Mouse (Mus musculus) right cerebral cortex, postnatal 14 days (tissue): ENCODE data around the gene Mvp.
A peak's percentile ranks its signal among the peaks of the same experiment; 100 is the strongest.

Source experiments
- DNase-seq: peaks from one replicate; pipeline ENCODE4 v3.0.0; 2022

Gene Mvp

DNA sequence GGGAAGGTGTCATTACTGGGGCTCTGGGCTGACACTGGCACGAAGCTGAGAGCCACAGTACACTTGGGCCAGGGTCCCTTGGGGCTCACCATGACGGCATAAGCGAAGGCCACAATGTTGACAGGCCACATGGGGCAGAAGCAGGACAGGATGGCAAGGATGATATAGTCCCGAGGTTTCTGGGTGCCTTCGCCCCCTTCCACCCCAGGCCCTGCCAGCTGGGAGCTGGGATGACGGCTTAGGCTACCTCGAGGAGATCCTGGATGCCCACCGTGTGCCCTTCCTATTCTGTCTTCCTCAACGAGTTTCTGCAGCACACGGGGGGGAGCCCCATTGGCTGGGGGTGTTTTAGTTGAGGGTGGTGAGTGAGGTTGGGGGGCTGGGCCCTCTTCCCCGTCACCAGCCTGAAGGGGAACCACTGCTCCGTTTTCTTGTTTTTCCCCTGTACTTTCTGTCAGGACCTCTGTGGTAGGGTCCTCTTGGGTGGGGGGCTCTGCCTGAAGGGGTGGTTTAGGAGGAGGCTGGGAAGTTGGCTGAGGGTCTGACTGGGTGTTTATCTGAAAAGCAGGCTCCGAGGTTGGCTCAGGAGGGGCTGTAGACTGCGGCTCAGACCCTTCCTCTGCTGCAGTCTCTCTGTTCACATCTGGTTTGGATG lies 5.0 kb upstream of the Mvp start:
- no peak for DNase-seq

- DNase-seq, result no peak
Observed at GRCm38 (mm10) chr7:127018416-127019305, 4.2 kb upstream of the Mvp start.

DNA sequence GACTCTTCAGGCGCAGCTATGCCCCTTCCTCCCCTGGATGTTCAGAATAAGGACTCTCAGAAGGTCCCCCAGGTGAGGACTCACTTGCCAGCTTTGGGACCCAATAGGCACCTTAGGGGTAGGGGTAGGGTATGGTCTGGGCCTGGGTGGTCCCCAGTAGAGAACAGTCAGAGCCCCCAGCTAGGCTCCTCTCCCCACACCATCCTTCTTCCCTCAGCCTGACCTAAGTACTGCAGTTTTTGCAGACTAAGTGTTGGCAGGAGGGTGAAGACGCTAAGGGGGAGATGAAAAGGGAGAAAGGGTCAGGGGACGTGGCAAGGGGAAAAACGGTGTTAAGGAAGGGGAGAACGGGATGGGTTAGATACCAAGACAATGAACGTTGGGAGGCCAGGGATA lies 3.5 kb upstream of the Mvp start:
- DNase-seq, result no peak

GRCm38 (mm10) chr7:127016971-127017949 lies 2.8 kb upstream of the Mvp start, which contains the start of gene Pagr1a:
TSS of gene Pagr1a (minus strand) at chr7:127017352.
- DNase-seq, result peak; percentile 98

DNA sequence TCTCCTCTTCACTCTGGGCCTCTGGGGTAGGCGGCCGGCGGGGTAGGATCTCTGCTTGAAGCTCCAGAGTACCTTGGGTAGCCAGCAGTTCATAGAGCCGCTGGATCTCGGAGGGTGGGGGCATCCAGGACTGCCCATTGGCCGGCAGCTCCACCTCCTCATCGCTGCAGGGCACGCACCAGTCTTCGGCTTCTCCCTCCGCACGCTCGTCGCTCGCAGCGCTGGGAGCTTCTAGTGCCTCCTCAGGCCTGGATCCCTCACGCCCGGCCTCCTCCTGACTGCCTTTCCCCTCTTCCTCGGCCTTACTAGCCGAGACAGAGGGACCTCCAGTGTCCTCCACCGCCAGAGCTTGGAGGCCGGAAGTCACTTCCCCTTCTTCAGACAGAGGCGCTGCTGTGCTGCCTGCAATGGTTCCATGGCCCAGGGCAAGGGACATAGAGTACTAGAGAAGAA lies 2.1 kb upstream of the Mvp start:
- peak; percentile 54 for DNase-seq

DNA sequence TGATC lies 1.9 kb upstream of the Mvp start, which contains the start of gene Pagr1b:
Pagr1b (minus strand) TSS at position 4 of the 5 bp plus-strand sequence.
- DNase-seq, result no peak

DNA sequence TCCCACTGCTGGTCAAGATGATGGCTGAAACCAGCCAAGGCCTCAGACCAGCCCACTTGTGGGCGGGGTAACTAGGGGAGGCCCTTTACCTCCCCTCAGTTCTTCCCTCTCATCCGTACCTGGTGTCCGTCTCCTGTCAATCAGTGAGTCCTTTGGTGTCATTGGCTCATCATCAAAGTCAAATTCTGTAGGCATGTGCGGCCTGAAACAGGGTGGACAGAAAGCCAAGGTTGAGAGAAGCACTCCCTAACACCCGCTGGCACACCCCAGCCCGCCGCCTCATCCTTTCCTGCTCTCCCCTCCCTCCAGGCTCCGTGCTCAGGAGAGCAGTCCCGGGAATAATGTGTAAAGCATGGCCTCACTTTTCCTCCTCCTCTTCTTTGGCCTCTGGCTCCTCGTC lies 1.7 kb upstream of the Mvp start:
- DNase-seq, result no peak

DNA sequence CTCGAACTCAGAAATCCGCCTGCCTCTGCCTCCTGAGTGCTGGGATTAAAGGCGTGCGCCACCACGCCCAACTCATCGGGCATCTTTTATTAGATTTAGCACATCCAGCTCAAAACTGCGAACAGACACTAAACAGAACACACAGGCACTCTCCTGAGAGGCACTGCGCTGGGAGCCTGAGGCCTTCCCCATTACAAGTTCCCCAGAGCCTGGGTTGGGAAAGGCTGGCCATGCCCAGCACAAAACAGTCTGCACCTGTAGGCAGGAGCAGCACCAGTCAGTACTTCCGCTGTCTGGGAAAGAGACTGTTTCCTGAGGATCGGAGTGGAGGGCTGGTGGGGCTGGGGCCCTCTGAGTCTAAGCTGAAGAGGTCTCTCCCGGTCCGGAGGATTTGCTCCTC lies 572 bp upstream of the Mvp start:
- DNase-seq, result no peak

GRCm38 (mm10) chr7:127013385-127013784 lies 1.0 kb downstream of the Mvp start:
- no peak for DNase-seq

DNA sequence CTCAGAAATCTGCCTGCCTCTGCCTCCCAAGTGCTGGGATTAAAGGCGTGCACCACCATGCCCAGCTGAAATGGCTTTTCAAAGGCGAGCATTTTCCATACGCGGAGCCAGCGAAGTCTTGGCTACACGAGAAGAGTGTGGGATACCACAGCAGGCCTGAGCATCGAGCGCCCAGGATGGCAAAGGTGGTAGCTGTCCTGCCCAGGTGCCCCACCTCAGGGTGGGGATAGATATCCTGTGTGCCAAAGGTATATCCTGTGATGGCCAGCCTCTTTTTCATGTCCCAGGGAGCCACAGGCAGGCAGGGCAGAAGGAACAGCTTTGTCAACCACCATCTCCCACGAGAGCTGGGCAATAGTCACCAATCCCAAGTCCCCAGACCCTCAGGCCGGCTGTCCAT lies 1.6 kb downstream of the Mvp start:
- DNase-seq, result no peak

DNA sequence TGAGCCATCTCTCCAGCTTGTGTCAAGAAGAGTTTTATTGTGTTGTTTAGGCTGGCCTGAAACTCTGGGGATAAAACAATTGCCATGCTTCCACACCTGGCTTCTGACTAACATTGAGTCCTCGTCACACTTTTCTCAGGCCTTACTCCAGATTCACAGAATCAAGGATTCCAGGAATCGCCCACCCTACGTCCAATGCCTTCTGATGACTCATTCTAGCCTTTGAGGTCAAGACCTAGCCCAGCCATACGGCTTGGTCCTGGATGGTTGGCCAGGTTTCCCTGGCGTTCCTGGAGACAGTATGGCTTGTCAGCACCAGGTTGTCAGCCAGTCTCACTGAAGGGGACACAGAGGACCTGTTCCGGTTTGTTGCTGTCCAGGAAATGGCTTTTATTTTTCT lies 2.0 kb downstream of the Mvp start:
- no peak for DNase-seq

- DNase-seq, result no peak
Observed at GRCm38 (mm10) chr7:127011717-127012116, 2.7 kb downstream of the Mvp start.

DNA sequence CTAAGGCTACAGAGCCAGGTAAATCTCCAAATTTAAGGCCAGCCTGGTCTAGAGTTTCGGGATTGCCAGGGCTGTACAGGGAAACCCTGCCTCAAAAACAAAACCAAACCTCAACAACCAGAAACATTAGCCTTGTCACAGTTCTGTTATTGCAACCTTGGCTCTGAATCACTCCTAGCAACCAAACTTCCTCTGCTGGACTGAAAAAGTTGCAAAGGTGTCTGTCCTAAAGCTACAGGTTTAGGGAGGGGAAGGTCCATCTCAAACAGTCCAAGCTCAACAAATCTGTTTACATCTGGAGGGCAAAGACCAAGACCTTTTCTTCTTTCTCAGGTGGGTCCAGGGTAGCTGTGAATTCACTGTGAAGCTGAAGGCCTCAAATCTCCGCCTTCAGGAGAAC lies 3.4 kb downstream of the Mvp start:
- DNase-seq, result no peak

DNA sequence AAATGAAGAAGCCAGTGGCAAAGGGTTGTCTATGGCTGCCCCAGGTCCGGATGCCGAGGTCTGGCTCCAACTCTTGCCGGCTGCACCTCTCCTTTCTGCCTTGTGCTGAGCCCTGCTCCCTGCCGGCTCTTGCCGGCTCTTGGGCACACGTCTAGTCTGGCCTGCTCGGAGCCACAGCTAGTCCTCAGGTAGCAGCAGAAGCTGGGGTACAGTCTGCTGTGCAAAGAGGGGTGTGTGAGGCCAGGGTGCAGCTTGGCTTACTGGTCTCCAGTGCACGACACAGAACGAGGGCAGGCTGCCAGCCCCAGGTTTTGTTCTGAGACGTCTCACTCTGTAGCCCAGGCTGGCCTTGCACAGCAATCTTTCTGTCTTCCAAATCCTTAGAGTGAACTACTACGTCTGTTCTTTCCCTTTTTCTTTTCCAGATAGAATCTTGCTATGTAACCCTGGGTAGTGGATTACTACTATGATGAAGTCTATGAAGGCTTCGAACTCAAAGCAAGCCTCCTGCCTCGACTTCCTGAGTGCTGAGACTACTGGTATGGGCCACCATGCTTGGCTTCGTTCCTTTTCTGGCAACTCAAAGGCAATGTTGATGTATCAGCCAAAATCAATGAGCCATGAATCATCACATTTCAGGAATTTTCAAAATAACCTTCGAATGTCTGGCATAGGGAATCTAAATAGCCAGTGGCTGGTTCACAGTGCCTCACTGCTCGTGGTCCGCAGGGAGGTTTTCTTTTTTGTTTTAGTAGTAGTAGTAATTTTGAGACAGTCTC lies 4.9 kb downstream of the Mvp start:
- DNase-seq, result no peak

DNA sequence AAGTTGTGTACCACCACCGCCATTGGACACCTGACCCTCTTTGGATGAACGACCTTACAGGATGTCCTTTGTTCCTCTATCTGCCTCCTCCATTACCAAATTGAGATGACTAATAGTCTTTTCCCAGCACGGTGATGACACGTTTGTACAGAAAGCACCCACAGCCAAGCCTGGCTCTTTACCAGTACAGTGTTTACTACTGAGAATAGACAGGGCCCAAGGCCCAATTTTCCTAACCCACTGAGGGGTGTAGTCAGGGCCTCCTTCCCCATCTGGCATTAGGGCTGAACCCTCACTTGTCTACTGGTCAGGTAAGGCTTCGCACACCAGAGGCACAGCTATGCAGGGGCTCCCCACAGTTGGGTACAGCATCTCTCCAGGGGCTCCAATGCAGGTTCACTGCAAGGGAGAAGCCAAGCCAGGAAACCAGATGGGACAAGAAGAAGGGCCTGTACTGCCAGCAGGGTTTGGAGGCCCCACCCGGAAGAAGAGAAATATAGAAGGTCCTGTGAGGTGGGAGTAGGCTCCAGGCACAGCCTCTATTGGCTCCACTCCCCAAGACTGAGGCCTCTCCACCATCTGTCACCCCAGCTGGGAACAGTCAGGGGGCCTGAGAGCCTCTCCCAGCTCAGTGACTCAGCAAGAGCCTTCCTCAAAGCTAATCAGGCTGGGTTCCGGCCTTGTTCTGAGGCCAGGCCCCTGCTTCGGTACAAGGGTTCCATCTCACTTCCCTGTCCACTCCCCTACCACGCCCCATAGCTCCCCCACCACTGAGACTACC lies 6.0 kb downstream of the Mvp start:
- DNase-seq, result no peak

- DNase-seq, result no peak
Observed at GRCm38 (mm10) chr7:127007313-127008024, 7.0 kb downstream of the Mvp start.

DNA sequence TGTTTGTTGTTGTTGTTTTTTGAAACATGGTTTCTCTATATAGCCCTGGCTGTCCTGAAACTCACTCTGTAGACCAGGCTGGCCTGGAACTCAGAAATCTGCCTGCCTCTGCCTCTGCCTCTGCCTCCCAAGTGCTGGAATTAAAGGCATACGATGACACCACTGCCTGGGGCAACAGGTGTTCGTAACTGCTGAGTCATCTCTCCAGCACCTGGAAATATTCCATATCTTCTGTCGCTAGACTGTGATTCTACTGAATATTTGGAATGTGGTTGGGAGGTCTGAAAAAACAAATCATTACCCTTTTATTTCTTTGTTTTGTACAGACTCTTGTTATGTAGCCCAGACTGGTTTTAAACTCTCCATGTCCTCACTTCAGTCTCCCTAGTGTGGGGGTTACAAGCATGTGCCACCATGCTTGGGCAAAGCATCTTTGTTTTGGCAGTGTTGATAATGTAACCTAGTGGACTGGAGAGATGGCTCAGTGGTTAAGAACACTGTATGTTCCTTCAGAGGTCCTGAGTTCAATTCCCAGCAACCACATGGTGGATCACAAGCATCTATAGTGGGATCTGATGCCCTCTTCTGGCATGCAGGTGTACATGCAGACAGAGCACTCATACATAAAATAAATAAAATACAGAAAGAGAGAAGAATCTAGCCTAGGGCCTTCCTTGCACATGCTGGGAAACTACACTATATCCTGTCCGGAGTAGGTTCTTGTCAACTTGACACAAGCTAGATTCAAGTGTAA lies 10.1 kb downstream of the Mvp start:
- DNase-seq, result no peak

GRCm38 (mm10) chr7:127003620-127004019 lies 10.8 kb downstream of the Mvp start:
- no peak for DNase-seq

- DNase-seq, result no peak
Observed at GRCm38 (mm10) chr7:126999568-126999967, 14.9 kb downstream of the Mvp start.

DNA sequence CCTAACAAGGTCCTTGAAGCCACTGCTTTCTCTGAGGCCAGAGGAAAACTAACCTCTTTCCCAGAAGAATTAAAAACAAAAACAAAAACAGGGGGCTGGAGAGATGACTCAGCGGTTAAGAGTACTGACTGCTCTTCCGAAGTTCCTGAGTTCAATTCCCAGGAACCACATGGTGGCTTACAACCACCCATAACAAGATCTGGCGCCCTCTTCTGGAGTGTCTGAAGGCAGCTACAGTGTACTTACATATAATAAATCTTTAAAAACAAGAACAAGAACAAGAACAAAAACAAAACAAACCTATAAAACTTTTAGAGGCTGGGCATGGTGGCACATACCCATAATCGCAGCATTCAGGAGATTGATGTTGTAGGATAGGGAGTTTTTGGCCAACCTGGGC lies 18.0 kb downstream of the Mvp start:
- DNase-seq, result no peak

- no peak for DNase-seq
Observed at GRCm38 (mm10) chr7:126988816-126989215, 25.6 kb downstream of the Mvp start.
